Mouse (Mus musculus) left cerebral cortex, postnatal 10 days (tissue): ENCODE measurements around the gene Naaladl1. TPM values are rescaled to one million over a fixed set of nuclear protein-coding genes. Genes with fewer than 3 reads are reported as not detected.

Source experiments
- DNase-seq, 2 experiments: peaks; one replicate each; pipeline ENCODE4 v3.0.0; 2021 to 2022; ENCODE audit warnings: low spot score in 2 of 2, mixed read lengths in 1 of 2; ENCODE audit errors: extremely low spot score in 1 of 2
- intact Hi-C: fragments of 180-260 bp; cut with DNase I; formaldehyde crosslinking; loops from one replicate; pipeline ENCODE4 v1.15.1; 2025
- total RNA-seq, 2 experiments: library from RNA; stranded (reverse); gene quantifications; 2 replicates each; pipeline ENCODE4 v1.2.3; 2021

The Naaladl1 gene
- total RNA-seq, result under 1 TPM; 0.13 to 0.18 TPM

- DNase-seq, result no peak
- intact Hi-C loops, result no loop called here
Observed at GRCm38 (mm10) chr19:6105586-6105985, at the start of gene Naaladl1. TSS of gene Naaladl1 (plus strand) at chr19:6105782.

- DNase-seq, result no peak
- intact Hi-C loops, result no loop called here
Observed at GRCm38 (mm10) chr19:6056696-6057095, 48.9 kb upstream of the Naaladl1 start.

GRCm38 (mm10) chr19:6057313-6058096, 48.1 kb upstream of the Naaladl1 start, which contains the start of the genes Mrpl49 and Fau:
TSS of gene Mrpl49 (minus strand) at chr19:6057785.
TSS of gene Fau (plus strand) at chr19:6057844.
- DNase-seq, result peak; percentile 99 to 100
- intact Hi-C loops, result no loop called here

- DNase-seq, result no peak
- intact Hi-C loops, result no loop called here
Observed at GRCm38 (mm10) chr19:6058513-6058912, 47.1 kb upstream of the Naaladl1 start.

GRCm38 (mm10) chr19:6058966-6059365, 46.6 kb upstream of the Naaladl1 start:
- intact Hi-C loops, result no loop called here
- DNase-seq, result no peak

- intact Hi-C loops, result no loop called here
- DNase-seq, result peak; percentile 94 to 95
Observed at GRCm38 (mm10) chr19:6061021-6061533, 44.5 kb upstream of the Naaladl1 start, which contains the start of gene Znhit2. TSS of gene Znhit2 (plus strand) at chr19:6061192.

- intact Hi-C loops, result no loop called here
- DNase-seq, result peak in 1 of 2 experiments; percentile 63
Observed at GRCm38 (mm10) chr19:6061641-6062302, 43.8 kb upstream of the Naaladl1 start.

GRCm38 (mm10) chr19:6062418-6062817, 43.2 kb upstream of the Naaladl1 start:
- DNase-seq, result no peak
- intact Hi-C loops, result no loop called here

- intact Hi-C loops, result no loop called here
- no peak for DNase-seq
Observed at GRCm38 (mm10) chr19:6063081-6063480, 42.5 kb upstream of the Naaladl1 start.

- intact Hi-C loops, result no loop called here
- DNase-seq, result peak in 1 of 2 experiments; percentile 50
Observed at GRCm38 (mm10) chr19:6066571-6066970, 39.0 kb upstream of the Naaladl1 start.

GRCm38 (mm10) chr19:6067011-6067723, 38.4 kb upstream of the Naaladl1 start:
- peak; percentile 72 to 90 for DNase-seq
- intact Hi-C loops, result no loop called here

GRCm38 (mm10) chr19:6067724-6068415, 37.7 kb upstream of the Naaladl1 start, which contains the start of gene Tm7sf2:
TSS of gene Tm7sf2 (minus strand) at chr19:6068373.
- intact Hi-C loops, result no loop called here
- peak; percentile 91 to 94 for DNase-seq

GRCm38 (mm10) chr19:6068951-6069350, 36.6 kb upstream of the Naaladl1 start:
- intact Hi-C loops, result no loop called here
- no peak for DNase-seq

GRCm38 (mm10) chr19:6069851-6070250, 35.7 kb upstream of the Naaladl1 start:
- DNase-seq, result no peak
- intact Hi-C loops, result no loop called here

GRCm38 (mm10) chr19:6070571-6071250, 34.9 kb upstream of the Naaladl1 start:
- DNase-seq, result no peak

GRCm38 (mm10) chr19:6071261-6071660, 34.3 kb upstream of the Naaladl1 start:
- intact Hi-C loops, result no loop called here
- no peak for DNase-seq

More at GRCm38 (mm10) chr19:6070571-6071250, 34.9 kb upstream of the Naaladl1 start:
- intact Hi-C loops, result no loop called here

GRCm38 (mm10) chr19:6073889-6074288, 31.7 kb upstream of the Naaladl1 start:
- no peak for DNase-seq
- intact Hi-C loops, result no loop called here
